Mouse (Mus musculus): ENCODE data around the gene Eif2b5. TPM values are rescaled to one million over a fixed set of nuclear protein-coding genes. Genes with fewer than 3 reads are reported as not detected.

Gene Eif2b5
- total RNA-seq, 2 experiments from 2014 or later, result 55.9 to 59.8 TPM

GRCm38 (mm10) chr16:20490581-20490980, 8.0 kb upstream of the Eif2b5 start:
- DNase-seq, result peak; percentile 54

DNA sequence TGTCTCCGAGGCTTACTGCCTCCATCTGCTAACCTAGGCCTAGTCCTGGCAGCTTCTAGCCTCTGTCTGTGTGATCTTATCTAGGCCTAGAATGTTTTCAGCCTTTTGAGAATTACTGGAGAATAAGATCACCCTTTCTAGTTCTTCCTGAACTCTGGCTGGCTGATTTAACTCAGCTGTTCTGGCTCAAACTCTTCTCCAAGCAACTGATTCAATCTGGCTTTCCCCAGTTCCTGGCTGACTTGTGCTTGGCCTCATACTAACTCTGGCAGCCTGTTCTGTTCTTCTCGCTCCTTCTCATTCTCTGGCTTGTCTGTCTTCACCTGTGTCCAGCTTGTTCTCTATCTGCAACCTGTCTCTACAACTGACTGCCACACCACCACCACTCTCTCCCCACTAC, 7.3 kb upstream of the Eif2b5 start:
- no peak for DNase-seq

DNA sequence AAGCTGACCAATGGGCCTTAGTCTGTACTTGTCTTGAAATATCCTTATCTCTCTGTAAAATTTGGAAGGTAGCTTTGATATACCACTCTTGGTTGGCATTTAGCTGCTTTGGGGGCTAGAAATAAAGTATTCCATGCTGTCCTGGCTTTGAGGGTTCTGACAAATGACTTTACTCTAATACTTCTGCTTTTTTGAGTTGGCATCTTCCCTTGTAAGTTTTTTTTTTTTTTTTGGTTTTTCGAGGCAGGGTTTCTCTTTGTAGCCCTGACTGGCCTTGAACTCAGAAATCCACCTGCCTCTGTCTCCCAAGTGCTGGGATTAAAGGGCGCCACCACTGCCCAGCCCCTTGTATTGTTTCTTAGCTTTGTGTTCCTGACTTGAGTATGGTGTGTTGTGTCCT, 5.2 kb upstream of the Eif2b5 start:
- no peak for DNase-seq

DNA sequence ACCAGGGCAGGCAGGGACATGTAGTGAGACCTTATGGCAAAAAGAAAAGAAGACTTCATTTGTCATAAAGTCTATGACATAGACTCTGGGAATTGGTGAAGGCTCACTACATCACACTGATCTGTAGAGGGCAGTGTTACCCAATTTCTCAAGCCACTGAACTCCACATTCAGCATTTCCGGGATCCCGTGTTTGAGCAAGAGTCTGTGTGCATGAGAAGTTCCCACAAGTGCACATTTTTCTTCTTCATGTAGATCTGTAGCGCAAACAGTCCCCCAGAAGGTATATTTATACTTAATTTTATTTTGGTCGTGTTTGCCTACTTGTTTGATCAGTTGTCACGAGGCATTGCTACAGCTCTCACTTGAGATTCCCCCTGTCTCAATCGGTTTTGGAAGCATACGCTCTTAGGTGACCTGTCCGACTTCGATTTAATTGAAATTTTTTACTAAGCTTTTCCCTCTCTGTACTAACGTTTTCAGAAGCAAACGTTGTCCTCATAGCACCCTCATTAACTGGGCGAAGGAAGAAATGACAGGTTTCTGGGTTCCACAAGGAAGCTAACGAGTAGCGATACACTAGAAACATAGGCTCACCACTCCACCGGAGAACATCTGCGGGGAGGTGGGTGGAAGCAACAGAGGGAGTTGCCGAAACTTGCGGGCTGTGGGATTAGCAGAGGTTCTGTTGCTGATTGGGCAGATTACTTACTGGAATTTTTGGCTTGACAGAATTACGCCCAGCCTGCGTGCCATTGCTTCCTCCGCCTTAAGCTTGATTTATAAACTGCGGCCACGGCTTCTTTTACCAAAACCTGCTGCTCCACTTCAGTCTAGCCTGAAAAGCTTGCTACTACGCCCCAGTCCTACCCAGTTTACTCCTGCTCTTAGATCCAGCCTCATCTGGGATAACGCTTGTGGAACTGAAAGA, 1.7 kb upstream of the Eif2b5 start:
- DNase-seq, result peak; percentile 69

- no peak for DNase-seq
These were observed 489 bp upstream of the Eif2b5 start for GRCm38 (mm10) chr16:20497980-20498676.

DNA sequence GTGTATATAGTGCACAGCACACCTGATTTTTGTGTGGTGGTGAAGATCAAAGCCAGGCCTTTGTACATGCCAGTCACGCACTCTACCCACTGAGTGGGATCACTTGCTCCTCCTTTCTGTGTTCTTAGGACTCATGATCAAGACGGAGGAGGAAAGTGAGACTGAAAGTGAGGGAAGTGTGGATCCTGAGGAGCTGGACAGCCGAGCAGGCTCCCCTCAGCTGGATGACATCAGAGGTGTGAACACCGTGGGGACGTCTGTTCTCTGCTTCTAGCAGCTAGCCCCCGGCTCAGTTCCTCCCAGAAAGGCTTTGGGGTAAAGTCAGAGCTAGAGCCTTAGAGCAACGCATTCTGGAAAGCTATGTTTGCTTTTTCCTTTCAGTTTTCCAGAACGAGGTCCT, 7.4 kb downstream of the Eif2b5 start:
- no peak for DNase-seq

- peak; percentile 54 for DNase-seq
These were observed 10.7 kb downstream of the Eif2b5 start for GRCm38 (mm10) chr16:20509349-20509748.

GRCm38 (mm10) chr16:20511277-20511847, 12.7 kb downstream of the Eif2b5 start:
- no peak for DNase-seq

DNA sequence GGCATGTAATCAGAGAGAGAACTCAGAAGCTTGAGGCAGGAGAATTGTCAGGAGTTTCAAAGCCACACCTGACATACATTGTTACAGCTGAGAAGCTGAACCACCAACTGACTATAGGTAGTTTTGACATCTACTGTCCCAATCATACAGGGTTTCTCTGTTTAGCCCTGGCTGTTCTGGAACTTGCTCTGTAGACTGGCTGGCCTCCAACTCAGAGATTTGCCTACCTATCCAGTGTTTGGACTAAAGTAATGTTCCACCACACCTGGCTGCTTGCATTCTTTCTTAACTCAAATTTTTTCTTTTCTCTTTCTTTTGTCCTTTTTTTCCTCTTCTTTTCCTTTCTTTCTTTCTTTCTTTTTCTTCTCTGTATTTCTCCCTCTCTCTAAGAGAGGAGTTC, 17.4 kb downstream of the Eif2b5 start:
- no peak for DNase-seq

- DNase-seq, result peak; percentile 94
These were observed 18.1 kb downstream of the Eif2b5 start, which contains the start of gene Dvl3 for GRCm38 (mm10) chr16:20516726-20517201. Dvl3 (plus strand) TSS chr16:20516982.

DNA sequence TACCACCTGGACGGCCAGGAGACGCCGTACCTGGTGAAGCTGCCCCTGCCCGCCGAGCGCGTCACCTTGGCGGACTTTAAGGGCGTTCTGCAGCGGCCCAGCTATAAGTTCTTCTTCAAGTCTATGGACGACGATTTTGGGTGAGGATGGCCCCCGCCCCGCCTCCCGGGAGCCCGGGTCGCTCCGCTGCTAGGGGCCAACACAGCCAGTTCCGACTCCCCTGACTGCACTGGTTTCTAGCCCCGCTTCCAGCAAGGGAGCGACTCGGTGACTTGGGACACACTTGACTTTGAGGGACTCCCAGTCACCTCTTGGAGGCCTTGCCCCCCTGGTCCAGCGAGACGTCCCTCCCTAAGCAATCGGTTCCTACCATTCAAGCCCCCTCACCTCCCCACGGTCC, 18.6 kb downstream of the Eif2b5 start:
- DNase-seq, result peak; percentile 45

DNA sequence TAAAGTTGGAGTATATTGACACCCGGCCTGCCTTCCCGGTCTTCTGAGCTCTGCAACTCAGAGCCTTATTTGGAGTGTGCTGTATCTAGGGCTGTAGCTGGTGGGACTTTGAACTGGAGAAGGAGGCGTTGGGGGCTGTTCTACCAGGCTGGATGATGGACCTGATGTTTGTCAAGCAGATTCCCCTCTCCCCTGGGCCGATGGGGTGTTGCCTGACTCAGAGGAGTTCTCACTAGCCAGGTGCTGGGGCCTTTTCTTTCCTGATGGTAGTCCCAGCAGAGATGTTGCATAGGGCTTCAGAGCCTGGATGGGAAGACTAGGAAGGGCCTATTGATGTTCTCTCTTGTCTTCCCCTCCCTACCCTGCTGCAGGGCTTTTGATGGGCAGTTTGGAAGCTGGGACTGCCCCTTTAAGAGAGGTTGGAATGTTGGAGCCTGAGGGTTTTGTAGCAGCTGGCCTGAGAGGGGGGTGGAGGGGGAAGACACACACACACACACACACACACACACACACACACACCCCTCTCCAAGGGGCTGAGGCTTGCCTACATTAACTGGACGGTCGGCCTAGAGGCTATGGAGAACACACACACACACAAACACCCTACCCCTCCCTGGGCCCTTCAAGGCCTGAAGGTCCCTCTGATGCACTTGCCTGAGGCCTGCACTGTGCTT, 19.2 kb downstream of the Eif2b5 start:
- peak; percentile 51 for DNase-seq

DNA sequence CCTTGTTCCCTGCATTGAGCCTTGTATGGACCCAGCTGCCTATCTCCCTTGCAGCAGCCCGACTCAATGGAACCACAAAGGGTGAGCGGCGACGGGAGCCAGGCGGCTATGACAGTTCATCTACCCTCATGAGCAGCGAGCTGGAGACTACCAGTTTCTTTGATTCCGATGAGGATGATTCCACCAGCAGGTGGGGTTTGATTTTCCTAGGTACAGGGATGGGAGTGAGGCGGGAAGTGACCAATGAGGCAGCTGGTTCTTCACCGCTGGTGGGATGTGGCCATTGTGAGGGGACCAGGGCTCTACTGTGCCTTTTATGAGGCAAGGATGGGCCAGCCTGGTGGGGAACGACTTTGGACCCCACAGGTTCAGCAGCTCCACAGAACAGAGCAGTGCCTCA, 25.3 kb downstream of the Eif2b5 start:
- no peak for DNase-seq

DNA sequence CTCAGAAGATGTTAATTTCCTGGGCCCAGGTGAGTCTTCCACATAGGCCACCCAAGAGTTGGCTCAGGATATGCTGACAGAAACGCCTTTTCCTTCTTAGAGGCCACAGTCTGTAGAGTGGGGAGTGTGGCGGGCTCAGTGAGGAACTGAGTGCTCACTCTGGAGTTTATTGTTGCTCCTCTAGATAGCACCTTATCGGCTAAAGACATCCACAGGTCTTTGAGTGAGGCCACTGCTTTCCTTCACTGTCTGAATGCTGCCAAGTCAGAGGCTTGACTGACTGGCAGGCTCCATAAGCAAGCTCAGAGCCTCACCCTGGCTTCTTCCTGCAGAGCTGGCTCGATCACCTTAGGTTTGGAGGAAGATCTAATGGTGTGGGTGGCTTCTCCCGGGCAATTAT, 30.2 kb downstream of the Eif2b5 start:
- no peak for DNase-seq

DNA sequence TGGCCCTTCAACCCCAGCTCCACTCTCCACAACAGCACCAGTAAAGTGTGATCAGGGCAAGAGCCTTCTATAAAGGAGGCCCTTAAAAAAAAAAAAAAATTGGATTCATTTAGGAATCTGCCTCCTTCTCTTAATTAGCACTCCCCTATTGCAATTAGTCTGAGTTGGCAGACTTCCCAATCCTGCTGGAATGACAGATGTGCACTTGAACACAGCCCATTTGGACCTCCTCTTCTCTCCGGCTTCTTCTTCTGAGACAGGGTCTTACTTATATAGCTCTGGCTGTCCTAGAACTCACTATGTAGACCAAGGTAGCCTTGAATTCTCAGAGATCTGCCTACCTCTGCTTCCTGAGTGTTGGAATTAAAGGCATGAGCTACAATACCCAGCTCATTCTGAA, 30.8 kb downstream of the Eif2b5 start:
- DNase-seq, result no peak

DNA sequence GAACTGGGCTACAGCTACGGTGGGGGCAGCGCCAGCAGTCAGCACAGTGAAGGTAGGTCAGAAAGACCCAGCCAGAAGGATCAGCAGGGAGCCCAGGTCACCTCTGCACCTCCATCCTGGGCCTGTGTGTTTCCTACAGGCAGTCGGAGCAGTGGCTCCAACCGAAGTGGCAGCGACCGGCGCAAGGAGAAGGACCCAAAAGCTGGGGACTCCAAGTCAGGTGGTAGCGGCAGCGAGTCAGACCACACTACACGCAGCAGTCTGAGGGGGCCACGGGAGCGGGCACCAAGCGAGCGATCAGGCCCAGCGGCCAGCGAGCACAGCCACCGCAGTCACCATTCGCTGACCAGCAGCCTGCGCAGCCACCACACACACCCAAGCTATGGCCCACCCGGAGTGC, 32.3 kb downstream of the Eif2b5 start:
- DNase-seq, result no peak

DNA sequence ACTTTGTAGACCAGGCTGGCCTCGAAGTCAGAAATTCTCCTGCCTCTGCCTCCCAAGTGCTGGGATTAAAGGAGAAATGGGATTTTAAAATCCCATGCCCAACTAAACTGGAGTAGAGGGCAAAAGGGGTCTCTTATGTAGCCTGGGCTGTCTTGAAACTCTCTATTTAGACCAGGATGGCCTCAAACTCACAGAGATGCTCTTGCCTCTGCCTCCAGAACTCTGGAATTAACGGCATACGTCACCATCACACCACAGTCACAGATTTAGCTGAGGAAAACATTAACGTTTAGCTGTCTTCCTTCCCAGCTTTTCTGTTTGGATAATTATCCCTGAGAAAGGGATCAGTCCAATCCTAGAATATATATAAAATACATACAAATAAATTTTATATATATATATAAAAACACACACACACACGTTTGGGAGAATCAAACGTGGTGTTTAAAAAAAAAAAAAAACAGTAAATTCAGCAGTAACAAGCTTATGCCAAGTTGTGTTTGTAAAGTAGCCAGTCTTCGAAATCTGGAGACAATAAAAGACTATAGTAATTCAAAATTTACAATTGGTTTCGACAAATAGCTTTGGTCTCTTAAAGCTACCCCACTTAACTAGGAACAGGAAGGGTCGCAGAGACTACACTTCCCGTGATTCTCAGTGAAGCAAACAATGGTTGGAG, 36.1 kb downstream of the Eif2b5 start:
- no peak for DNase-seq

- DNase-seq, result peak; percentile 94
These were observed 36.9 kb downstream of the Eif2b5 start, which contains the start of gene Ap2m1 for GRCm38 (mm10) chr16:20535296-20536080. Ap2m1 (plus strand) TSS chr16:20535478.

- no peak for DNase-seq
These were observed 37.6 kb downstream of the Eif2b5 start for GRCm38 (mm10) chr16:20536081-20536665.

- DNase-seq, result peak; percentile 18
These were observed 38.5 kb downstream of the Eif2b5 start for GRCm38 (mm10) chr16:20537071-20537471.

Measured in heart, postnatal 4 days (tissue).